In genomic region chr7:44353601-44354340, GRCm38 (mm10) we compare ENCODE assay signal across 10 mouse cellular contexts. TPM values are rescaled to one million over a fixed set of nuclear protein-coding genes. Genes with fewer than 3 reads are reported as not detected.
A peak's percentile ranks its signal among the peaks of the same experiment; 100 is the strongest.
DNase-seq lines count a peak whose midpoint lies in the region; ATAC-seq and TF ChIP-seq lines count a peak whose summit lies in the region.
"Had no signal": no experiment of that assay in that cellular context is flagged by ENCODE, and none has a peak within 500 bp of the region (broad histone marks: within the 10 kb centered on the region; RNA-seq: fewer than 3 reads in every experiment).

No protein-coding gene starts in this region.

- no peak for TF ChIP-seq EP300 in ES-Bruce4 (IDR thresholded peaks at IDR 0.05; ENCODE audit: insufficient read depth, low read depth, low read length)

- H3K27ac ChIP-seq in heart, embryonic 12.5 days (ENCODE audit: poor library complexity, severe bottlenecking): no peak overlapping the region
- H3K27ac ChIP-seq in ES-Bruce4 (ENCODE audit: insufficient read depth, low read length): no peak overlapping the region
- no peak overlapping the region for H3K27ac ChIP-seq in forebrain, embryonic 11.5 days (ENCODE audit: low read depth, low read length)
- H3K27ac ChIP-seq in liver, embryonic 11.5 days (ENCODE audit: low read depth, low read length): no peak overlapping the region

- peaks cover 56% of the 10 kb centered on the region for H3K4me1 ChIP-seq in heart, embryonic 12.5 days (replicated peaks)
- H3K4me1 ChIP-seq in ES-Bruce4 (ENCODE audit: control insufficient read depth, insufficient read depth, low read length): peaks cover 2% of the 10 kb centered on the region
- H3K4me1 ChIP-seq in forebrain, embryonic 11.5 days (replicated peaks; ENCODE audit: control insufficient read depth, insufficient read depth, low read length): peaks cover 40% of the 10 kb centered on the region
- peaks cover 8% of the 10 kb centered on the region for H3K4me1 ChIP-seq in liver, embryonic 11.5 days (replicated peaks; ENCODE audit: control insufficient read depth, insufficient read depth, low read length)

- H3K36me3 ChIP-seq in heart, embryonic 12.5 days: no peaks in the 10 kb centered on the region
- no peaks in the 10 kb centered on the region for H3K36me3 ChIP-seq in ES-Bruce4 (ENCODE audit: control insufficient read depth, insufficient read depth, low read length, poor library complexity, severe bottlenecking)
- no peaks in the 10 kb centered on the region for H3K36me3 ChIP-seq in forebrain, embryonic 11.5 days (ENCODE audit: control insufficient read depth, insufficient read depth, low read length)
- H3K36me3 ChIP-seq in liver, embryonic 11.5 days (ENCODE audit: control insufficient read depth, insufficient read depth, low read length): no peaks in the 10 kb centered on the region

- no peaks in the 10 kb centered on the region for H3K9me3 ChIP-seq in heart, embryonic 12.5 days (replicated peaks)
- no peaks in the 10 kb centered on the region for H3K9me3 ChIP-seq in ES-Bruce4 (replicated peaks; ENCODE audit: control insufficient read depth, insufficient read depth, low read length, poor library complexity, severe bottlenecking)
- H3K9me3 ChIP-seq in forebrain, embryonic 11.5 days (ENCODE audit: control insufficient read depth, low read length): no peaks in the 10 kb centered on the region
- H3K9me3 ChIP-seq in liver, embryonic 11.5 days (ENCODE audit: control insufficient read depth, low read length): no peaks in the 10 kb centered on the region

- DNase-seq in heart, adult 8-10 months (ENCODE audit: low spot score): no peak
- peak; percentile 77 for DNase-seq in forebrain, embryonic 11.5 days (ENCODE audit: low spot score)
- DNase-seq in liver, embryonic 11.5 days (ENCODE audit: low spot score): peak; percentile 38
- DNase-seq in left cerebral cortex, adult 8-10 months (ENCODE audit: low spot score in 2 of 2): no peak
- DNase-seq in thymus, adult 18-20 months: no peak
- DNase-seq in layer of hippocampus, adult 9-11 months: no peak

- no peak for ATAC-seq in heart, embryonic 12.5 days (ENCODE audit: insufficient number of reproducible peaks, low FRiP score)
- no peak for ATAC-seq in forebrain, embryonic 11.5 days (replicated peaks; ENCODE audit: low FRiP score)
- ATAC-seq in liver, embryonic 11.5 days (replicated peaks; ENCODE audit: low FRiP score): no peak

- 3% methylated on average over 35 of the region's 35 CpGs for WGBS in heart, embryonic 12.5 days
- 1% methylated on average over 35 of the region's 35 CpGs for WGBS in forebrain, embryonic 11.5 days
- 3% methylated on average over 35 of the region's 35 CpGs for WGBS in liver, embryonic 11.5 days

- peak overlapping the region; percentile 24 for H3K4me3 ChIP-seq in heart, embryonic 12.5 days
- peak overlapping the region; percentile 27 for H3K4me3 ChIP-seq in ES-Bruce4 (ENCODE audit: low read depth, low read length)
- peak overlapping the region; percentile 14 for H3K4me3 ChIP-seq in forebrain, embryonic 11.5 days (ENCODE audit: low read depth, low read length)
- H3K4me3 ChIP-seq in liver, embryonic 11.5 days (ENCODE audit: low read depth, low read length): 0 out of 2 replicates have a peak overlapping the region, but pooled peaks have one; percentile 15
- H3K4me3 ChIP-seq: myocyte had no signal

- H3K27me3 ChIP-seq in heart, embryonic 12.5 days (replicated peaks): peaks cover 92% of the 10 kb centered on the region
- H3K27me3 ChIP-seq in ES-Bruce4 (ENCODE audit: control insufficient read depth, insufficient read depth, low read length, poor library complexity, severe bottlenecking): peaks cover 12% of the 10 kb centered on the region
- H3K27me3 ChIP-seq in forebrain, embryonic 11.5 days (ENCODE audit: control insufficient read depth, insufficient read depth, low read length): peaks cover 63% of the 10 kb centered on the region
- peaks cover 92% of the 10 kb centered on the region for H3K27me3 ChIP-seq in liver, embryonic 11.5 days (replicated peaks; ENCODE audit: control insufficient read depth, insufficient read depth, low read length)

- no peak for TF ChIP-seq CTCF in ES-Bruce4 (IDR thresholded peaks at IDR 0.05; ENCODE audit: low read depth, low read length)

- 0 out of 2 replicates have a peak overlapping the region, but pooled peaks have one; percentile 22 for H3K9ac ChIP-seq in heart, embryonic 12.5 days
- H3K9ac ChIP-seq in ES-Bruce4 (ENCODE audit: low read depth, poor library complexity, severe bottlenecking): peak overlapping the region; percentile 54
- H3K9ac ChIP-seq in forebrain, embryonic 11.5 days (ENCODE audit: low read length): peak overlapping the region; percentile 17; the same call in 1 of the 2 replicates
- no peak overlapping the region for H3K9ac ChIP-seq in liver, embryonic 11.5 days (ENCODE audit: low read depth, low read length)

- H3K4me2 ChIP-seq in heart, embryonic 12.5 days: peak overlapping the region; percentile 49
- H3K4me2 ChIP-seq in forebrain, embryonic 11.5 days (ENCODE audit: low read depth, low read length, severe bottlenecking): peak overlapping the region; percentile 22
- peak overlapping the region; percentile 20; the same call in 1 of the 2 replicates for H3K4me2 ChIP-seq in liver, embryonic 11.5 days

- no peak for TF ChIP-seq POLR2A in ES-Bruce4 (IDR thresholded peaks at IDR 0.05; ENCODE audit: insufficient read depth, low read length)

RNA-seq across cellular contexts. Expression of gene Syt3, which starts 30.1 kb away (rescaled TPM):
- polyA plus RNA-seq in heart, embryonic 12.5 days (2016; fragmentation: Nextera tagmentation; extraction: Ambion mirVana): 0.55 and 0.63 TPM in 2 replicates
- 1 to 10 TPM; 2.4 to 3.7 (median 3.1) TPM for total RNA-seq in heart, adult 8-10 months (2022)
- 1.8 and 1.9 TPM in 2 replicates for polyA plus RNA-seq in ES-Bruce4 (2011; ENCODE audit: insufficient read depth, insufficient read length, low read depth, missing spikeins)
- polyA plus RNA-seq in forebrain, embryonic 11.5 days (2014; fragmentation: Nextera tagmentation; extraction: Ambion mirVana): 3.2 and 4.0 TPM in 2 replicates
- 0.35 and 0.40 TPM in 2 replicates for polyA plus RNA-seq in liver, embryonic 11.5 days (2014; fragmentation: Nextera tagmentation; extraction: Ambion mirVana)
- total RNA-seq in left cerebral cortex, adult 8-10 months (2022): 10 to 100 TPM; 64.0 to 74.2 (median 69.8) TPM
- polyA plus RNA-seq: myocyte had no signal

RNA-seq across cellular contexts. Expression of gene 1700008O03Rik, which starts 31.8 kb away (rescaled TPM):
- 0.40 and 0.94 TPM in 2 replicates for polyA plus RNA-seq in heart, embryonic 12.5 days (2016; fragmentation: Nextera tagmentation; extraction: Ambion mirVana)
- total RNA-seq in heart, adult 8-10 months (2022): under 1 TPM in 1 of 4 experiments, not detected in 3; 0.46 TPM
- 7.7 and 8.3 TPM in 2 replicates for polyA plus RNA-seq in ES-Bruce4 (2011; ENCODE audit: insufficient read depth, insufficient read length, low read depth, missing spikeins)
- polyA plus RNA-seq in forebrain, embryonic 11.5 days (2014; fragmentation: Nextera tagmentation; extraction: Ambion mirVana): 0.89 and 0.96 TPM in 2 replicates
- 0.83 and 0.93 TPM in 2 replicates for polyA plus RNA-seq in liver, embryonic 11.5 days (2014; fragmentation: Nextera tagmentation; extraction: Ambion mirVana)
- total RNA-seq in left cerebral cortex, adult 8-10 months (2022): 1 to 10 TPM; 1.5 to 2.8 (median 2.2) TPM
- total RNA-seq: MEL had no signal
- polyA plus RNA-seq: myocyte had no signal

RNA-seq across cellular contexts. Expression of gene Shank1, which starts 43.7 kb away (rescaled TPM):
- polyA plus RNA-seq in heart, embryonic 12.5 days (2016; fragmentation: Nextera tagmentation; extraction: Ambion mirVana): 0.80 and 0.86 TPM in 2 replicates
- total RNA-seq in heart, adult 8-10 months (2022): 1 to 10 TPM; 1.8 to 4.7 (median 3.3) TPM
- 2.5 and 3.4 TPM in 2 replicates for polyA plus RNA-seq in ES-Bruce4 (2011; ENCODE audit: insufficient read depth, insufficient read length, low read depth, missing spikeins)
- 3.6 and 4.2 TPM in 2 replicates for polyA plus RNA-seq in forebrain, embryonic 11.5 days (2014; fragmentation: Nextera tagmentation; extraction: Ambion mirVana)
- polyA plus RNA-seq in liver, embryonic 11.5 days (2014; fragmentation: Nextera tagmentation; extraction: Ambion mirVana): 0.62 and 0.69 TPM in 2 replicates
- total RNA-seq in left cerebral cortex, adult 8-10 months (2022): 100 to 1,000 TPM; 509 to 568 (median 540) TPM

RNA-seq across cellular contexts. Expression of gene Clec11a, which starts 47.1 kb away (rescaled TPM):
- polyA plus RNA-seq in heart, embryonic 12.5 days (2016; fragmentation: Nextera tagmentation; extraction: Ambion mirVana): 0.68 and 0.79 TPM in 2 replicates
- 1 to 10 TPM in 1 of 4 experiments, under 1 TPM in 3; 0.41 to 1.2 (median 0.67) TPM for total RNA-seq in heart, adult 8-10 months (2022)
- 0.75 and 0.87 TPM in 2 replicates for polyA plus RNA-seq in ES-Bruce4 (2011; ENCODE audit: insufficient read depth, insufficient read length, low read depth, missing spikeins)
- 3.2 TPM in 2 replicates for polyA plus RNA-seq in forebrain, embryonic 11.5 days (2014; fragmentation: Nextera tagmentation; extraction: Ambion mirVana)
- polyA plus RNA-seq in liver, embryonic 11.5 days (2014; fragmentation: Nextera tagmentation; extraction: Ambion mirVana): 0.90 and 1.1 TPM in 2 replicates
- total RNA-seq in left cerebral cortex, adult 8-10 months (2022): 1 to 10 TPM; 2.6 to 3.7 (median 3.1) TPM

Comparison
In these comparisons a context has a peak if more than half of its experiments do, and no peak if none do; other contexts are left out.
1. DNase-seq: peak in forebrain, embryonic 11.5 days (single experiment) and liver, embryonic 11.5 days (single experiment); none in heart, adult 8-10 months (single experiment), left cerebral cortex, adult 8-10 months (0 of 2), thymus, adult 18-20 months (0 of 2) and layer of hippocampus, adult 9-11 months (single experiment).
2. Peak in every context shown above with its lines, with median percentiles within 50 percentile points of each other: H3K4me2 ChIP-seq and H3K4me3 ChIP-seq.